Mouse (Mus musculus) MN1 (cell line): Measurements from ENCODE around the gene Gm11992.
A peak's percentile ranks its signal among the peaks of the same experiment; 100 is the strongest.

Source experiments
- DNase-seq: peaks from one replicate; pipeline ENCODE4 v3.0.0-alpha.2; 2016; ENCODE audit warnings: low spot score

Gene Gm11992

GRCm38 (mm10) chr11:9116121-9116520, 67.7 kb downstream of the Gm11992 start:
- DNase-seq = no peak

DNA sequence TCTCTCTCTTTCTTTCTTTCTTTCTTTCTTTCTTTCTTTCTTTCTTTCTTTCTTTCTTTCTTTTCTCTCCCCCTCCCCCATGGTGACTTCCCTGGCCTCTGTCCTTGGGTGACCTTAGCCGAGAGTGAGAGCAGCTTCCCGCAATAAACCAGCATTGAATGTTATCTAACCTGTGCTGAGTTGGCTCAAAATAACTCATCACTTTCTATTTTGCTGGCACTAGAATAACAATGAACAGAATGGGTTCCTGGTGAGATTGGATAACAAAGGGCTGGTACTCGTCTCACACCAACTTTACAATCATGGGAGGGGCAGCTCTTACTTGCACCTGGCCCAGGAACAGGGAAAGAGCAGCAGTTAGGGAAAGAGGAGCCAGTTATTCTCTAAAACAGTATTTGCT, 68.5 kb downstream of the Gm11992 start:
- DNase-seq = no peak

DNA sequence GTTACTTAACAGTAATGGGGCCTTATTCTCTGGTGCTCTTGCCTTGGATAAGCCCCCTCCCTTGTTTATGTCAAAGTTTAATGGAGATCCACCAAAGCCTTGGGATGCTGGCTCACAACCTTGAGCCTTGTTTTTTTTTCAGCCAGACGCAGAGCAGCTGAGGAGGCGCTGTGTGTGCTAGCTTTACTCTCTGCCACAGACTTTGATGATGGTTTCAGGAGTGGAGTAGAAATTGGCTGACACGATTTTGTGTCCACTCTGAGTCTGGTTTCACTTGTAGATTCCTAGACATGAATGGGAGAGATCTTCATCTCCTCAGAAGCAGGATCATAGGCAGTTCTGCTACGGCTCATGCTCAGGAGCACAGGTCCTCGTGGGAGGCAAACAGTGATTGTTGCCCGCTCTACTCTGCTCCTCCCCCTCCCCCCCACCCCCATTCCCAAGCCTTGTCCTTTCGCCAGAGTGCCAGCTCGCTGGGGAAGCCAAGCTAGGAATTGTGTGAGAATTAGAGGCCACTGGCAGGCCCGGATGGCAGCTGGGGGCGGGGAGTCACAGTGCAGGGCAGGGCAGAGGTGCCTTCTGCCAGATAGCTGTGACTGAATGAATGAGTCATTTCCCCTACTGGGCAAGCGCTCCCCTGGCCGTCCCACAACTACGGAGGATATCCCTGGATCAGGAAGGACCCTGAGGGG, 69.1 kb downstream of the Gm11992 start:
- peak; percentile 83 for DNase-seq

DNA sequence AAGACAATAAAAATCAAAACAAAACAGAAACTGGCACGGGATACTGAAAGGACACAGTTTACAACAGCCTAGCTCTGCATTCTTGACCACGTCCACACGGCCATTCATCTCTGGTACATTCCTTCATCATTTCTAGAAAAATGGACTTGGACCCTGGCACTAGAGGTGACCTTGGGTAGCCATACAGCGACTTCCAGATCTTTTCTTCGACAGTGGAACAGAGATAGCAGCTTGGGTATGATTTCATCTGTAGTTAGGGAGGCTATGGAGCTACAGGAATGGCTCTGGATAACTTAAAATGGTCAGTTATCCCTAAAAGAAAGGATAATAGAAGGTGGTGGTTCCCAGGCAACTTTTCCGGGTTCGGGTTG, 69.6 kb downstream of the Gm11992 start, which contains the start of gene Upp1:
Gene Upp1, plus strand, starts transcription at position 54 of the 371 bp plus-strand sequence.
- DNase-seq = no peak

DNA sequence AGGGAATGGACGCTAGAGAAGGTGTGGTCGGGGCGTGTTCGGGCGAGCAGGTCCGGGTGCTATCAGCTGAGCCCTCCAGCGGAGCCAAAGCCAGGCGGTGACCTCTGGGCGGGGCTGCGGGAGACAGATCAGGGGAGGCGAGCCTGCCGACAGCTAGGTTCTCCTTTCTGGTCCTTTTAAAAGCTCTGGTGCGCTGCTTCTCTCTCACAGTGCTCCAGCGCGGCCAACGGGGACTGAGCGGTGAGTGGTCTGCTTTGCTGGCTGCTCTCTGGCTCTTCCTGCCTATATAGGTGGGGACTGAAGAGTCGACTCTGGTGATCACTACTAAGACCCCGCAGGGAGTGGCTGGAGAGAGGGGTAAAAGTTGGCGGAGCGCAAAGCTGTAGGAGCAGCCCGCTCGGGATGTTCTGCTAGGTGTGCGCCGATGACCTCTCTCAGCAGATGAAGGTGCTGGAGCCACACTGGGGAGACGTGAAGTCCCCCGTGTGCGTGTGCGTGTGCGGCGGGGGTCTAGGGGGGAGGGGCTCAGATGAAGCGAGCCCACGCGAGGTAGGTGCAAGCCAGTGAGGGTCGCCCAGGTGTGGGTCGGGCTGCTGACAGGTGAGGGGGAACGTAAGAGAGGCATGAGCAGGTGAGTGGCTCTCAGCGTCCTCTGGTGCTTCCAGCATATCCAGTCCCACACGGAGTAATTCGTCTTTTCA, 70.2 kb downstream of the Gm11992 start:
- peak; percentile 55 for DNase-seq
